Mouse (Mus musculus) heart, adult 18-20 months (tissue): ENCODE measurements at regions not wholly inside any gene's neighbourhood (a gene's known extent, or its start where the extent isn't known, plus 50 kb on each side); places are given as distances from the start of the nearest gene placed in this dataset.

Source experiments
- DNase-seq, 2 experiments: peaks; one replicate each; pipeline ENCODE4 v3.0.0; 2021 to 2022; ENCODE audit warnings: mixed read lengths in 1 of 2

DNA sequence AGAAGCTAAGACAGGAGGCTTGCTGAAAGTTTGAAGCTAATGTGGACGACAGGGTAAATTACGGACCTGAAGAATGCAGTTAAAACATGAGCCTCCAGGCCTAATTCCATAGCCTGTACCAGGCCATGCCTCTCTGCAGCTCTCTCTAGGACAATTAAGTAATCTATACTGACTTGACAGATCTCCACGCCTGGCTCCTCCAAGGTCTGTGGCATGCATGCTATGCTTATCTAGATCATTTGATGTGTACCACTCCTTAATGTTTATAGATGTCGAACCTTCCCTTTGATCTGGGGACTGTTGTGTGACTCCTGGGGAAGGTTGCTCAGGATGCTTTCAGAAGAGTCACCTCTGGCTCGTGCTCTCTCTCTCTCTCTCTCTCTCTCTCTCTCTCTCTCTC is 62.2 kb upstream of the Cd55 start:
- DNase-seq = no peak

DNA sequence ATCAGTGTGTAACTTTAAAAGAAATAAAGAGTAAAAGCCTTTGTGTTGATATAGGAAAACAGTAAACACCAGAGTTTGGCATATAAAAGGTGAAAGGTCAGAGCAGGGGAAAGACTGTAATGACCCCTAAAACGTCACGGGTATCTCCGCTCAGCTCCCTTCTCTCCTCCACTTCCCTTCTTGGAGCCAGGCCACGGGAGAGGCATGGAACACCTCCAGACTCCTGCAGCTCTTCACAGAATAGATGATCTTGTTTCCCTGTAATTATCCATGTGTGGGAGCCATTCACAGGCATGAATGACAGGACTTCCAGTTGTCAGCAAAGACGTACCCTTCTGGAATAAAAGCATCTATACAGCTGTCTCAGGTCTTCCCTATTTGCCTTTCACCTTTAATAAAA is 55.3 kb upstream of the Cd55 start:
- peak; percentile 14 to 18 for DNase-seq

DNA sequence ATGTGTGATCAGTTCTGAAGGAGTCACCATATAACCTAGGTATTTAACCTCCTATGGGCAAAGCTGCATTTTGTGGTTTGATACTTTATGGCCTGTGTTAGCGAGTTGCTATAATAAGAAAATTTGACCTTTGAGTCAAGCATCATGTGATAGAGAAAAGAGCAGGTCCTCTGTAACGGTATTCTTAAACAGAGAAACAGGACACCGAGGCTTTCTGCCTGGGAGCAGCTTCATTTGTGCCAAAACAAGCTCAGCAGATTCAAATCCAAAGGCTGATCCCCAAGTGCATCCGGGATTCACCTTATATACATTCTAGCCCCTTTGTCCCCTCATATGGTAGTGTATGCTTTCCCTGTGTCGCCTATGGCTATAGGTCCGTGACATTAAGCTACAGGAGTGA is 54.1 kb upstream of the Cd55 start:
- no peak for DNase-seq

DNA sequence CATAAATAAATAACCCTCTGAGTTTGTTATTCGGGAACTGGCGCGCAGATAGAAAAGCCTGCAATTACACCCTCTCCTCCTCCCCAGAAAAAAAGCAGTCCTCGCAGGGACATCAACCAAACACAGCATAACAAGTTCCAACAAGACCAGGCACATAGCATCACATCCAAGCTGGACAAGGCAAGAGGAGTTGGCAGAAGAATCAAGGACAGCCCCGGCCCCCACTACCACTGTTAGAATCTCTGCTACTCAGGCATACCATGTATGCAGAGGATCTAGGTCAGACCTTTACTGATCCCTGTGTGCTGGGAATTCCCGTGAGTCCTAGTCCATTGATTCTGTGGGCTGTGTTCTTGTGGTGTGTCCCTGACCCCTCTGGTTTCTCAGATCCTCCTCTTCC is 52.8 kb upstream of the Cd55 start:
- DNase-seq = peak; percentile 12 to 17

DNA sequence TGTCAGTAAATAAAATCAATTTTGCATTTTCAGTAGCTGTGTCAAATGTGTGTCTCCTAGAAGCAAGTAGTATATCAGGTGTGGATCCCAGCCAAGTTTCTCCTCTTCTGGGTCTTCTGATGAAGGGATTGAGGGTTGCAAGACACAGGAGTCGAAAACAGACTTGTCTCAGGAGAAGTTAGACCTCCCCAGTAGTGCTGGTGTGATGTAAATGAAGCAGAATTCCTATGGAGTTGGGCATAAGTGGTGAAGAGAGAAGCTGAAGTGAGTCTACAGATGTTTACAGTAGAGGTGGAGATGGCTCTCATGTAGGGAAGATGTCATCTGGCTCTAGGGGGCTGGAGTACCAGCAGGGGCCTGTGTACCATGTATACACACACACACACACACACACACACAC is 50.9 kb upstream of the Cd55 start:
- no peak for DNase-seq

DNA sequence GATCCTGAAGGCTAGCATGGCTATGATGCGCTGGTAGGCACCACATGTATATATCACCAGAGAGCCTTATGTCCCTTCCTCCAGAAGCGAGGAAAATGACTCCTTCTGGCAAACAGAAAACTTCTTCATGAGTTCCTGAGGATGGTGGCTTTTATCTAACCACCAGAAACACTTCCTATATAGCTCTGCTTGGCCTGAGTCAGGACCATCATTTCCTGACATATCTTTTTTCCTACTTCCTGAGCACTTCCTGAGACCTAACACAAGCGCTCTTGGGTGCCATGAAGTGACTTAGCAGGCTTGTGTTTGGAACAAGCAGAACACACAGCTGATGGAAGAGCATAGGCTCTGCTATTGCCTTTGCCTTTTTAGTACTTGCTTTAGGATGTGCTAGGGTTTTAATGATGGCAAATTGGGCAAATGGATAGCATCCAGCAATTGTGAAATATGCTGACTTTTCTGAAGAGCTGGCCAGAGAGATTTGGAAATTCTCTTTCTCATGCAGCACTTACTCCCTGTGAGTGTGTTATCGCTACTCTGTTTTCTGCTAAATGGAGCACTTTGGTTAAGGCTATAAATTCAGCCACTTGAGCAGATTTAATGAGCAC is 50.4 kb upstream of the Cd55 start:
- peak; percentile 52 to 61 for DNase-seq
